Mouse (Mus musculus): ENCODE measurements around the gene Cap2.

Cap2 gene

DNA sequence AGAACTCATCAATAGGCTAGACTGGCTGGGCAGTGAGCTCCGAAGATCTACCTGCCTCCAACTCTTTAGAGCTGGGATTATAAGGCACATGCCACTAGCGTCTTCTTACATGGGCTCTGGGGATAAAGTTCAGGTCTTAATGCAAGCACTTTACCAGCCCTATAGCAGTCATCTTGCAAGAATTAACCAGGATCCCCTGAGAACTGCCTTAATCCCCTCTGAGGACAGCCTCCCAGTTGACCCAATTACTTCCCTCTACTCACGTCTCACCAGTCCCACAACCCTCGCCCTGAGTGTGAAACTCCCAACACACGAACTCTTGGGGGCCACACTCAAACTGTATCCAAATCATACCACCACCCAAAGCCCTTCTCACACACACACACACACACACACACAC, 64.3 kb downstream of the Cap2 start:
- no peak for DNase-seq (ENCODE audit: low read depth, low spot score)

GRCm38 (mm10) chr13:46569469-46569868, 67.8 kb downstream of the Cap2 start:
- no peak for DNase-seq (ENCODE audit: low read depth, low spot score)

- peak; percentile 5 for DNase-seq (ENCODE audit: low read depth, low spot score)
Measured at GRCm38 (mm10) chr13:46571141-46571592, 69.5 kb downstream of the Cap2 start.

- DNase-seq (ENCODE audit: low read depth, low spot score) = no peak
Measured at GRCm38 (mm10) chr13:46571961-46572647, 70.5 kb downstream of the Cap2 start.

DNA sequence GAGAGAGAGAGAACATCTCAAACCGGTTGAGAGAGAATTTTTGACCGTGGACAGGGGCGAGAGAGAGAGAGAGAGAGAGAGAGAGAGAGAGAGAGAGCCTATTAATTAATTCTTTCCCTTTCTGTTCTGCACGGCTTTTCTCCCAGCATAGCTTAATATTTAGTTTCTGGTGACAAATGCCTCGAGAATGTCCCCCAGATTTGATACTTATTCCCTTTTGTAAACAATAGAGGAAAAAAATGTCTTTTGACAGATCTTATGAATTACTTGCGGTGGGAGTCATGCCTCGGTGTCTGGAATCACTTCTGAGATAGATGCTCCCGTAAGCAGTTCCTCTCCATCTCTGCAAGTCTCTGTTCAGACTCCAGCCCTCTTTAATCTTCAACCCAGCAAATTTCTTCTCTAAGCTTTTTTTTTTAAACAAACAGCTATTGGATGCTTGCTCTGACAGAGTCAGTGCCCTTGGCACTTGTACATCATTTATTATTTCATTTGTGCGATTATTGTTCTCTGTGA, 71.1 kb downstream of the Cap2 start:
- no peak for DNase-seq (ENCODE audit: low read depth, low spot score)

- no peak for DNase-seq (ENCODE audit: low read depth, low spot score)
Measured at GRCm38 (mm10) chr13:46574201-46574600, 72.6 kb downstream of the Cap2 start.

GRCm38 (mm10) chr13:46574707-46575106, 73.1 kb downstream of the Cap2 start:
- DNase-seq (ENCODE audit: low read depth, low spot score) = no peak

DNA sequence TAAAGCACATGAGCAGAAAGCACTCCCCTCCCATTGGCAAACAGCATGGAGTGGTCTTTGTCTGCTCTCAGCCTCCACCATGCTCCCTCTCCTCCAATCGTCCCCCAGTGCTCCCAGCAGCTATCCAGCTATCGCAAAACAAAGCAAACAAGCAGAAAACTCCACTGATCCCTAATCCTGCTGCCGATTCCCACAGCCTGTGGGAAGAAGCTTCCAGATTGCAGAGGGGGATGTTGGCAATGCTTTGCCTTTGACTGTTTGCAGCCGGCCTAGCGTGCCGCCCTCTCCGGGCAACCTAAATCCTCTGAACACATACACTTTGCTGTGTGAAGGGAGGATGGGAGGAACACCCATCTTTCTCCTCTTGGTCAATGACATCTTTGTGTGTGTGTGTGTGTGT, 83.2 kb downstream of the Cap2 start:
- no peak for DNase-seq (ENCODE audit: low read depth, low spot score)

- DNase-seq (ENCODE audit: low read depth, low spot score) = no peak
Measured at GRCm38 (mm10) chr13:46587717-46588289, 86.2 kb downstream of the Cap2 start.

- DNase-seq (ENCODE audit: low read depth, low spot score) = no peak
Measured at GRCm38 (mm10) chr13:46588606-46589005, 87.0 kb downstream of the Cap2 start.

DNA sequence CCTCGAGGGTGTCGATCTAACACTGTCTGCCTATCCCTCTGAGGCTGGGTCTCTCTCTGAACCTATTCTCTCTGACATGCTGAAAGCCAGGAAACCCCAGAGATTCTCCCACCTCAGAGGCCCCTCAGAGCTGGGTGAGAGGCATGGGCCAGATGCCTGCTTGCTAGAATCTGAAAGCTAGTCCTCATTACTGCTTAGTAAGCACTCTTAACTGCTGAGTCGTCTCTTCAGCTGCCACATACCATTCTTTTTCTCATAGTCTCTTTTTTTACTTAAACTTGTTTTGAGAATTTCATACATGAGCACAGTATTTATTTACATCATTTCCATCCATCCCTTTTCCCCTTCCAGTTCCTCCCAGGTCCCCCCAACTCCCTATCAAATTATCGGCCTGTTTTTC, 89.2 kb downstream of the Cap2 start:
- no peak for DNase-seq (ENCODE audit: low read depth, low spot score)

- no peak for DNase-seq (ENCODE audit: low read depth, low spot score)
Measured at GRCm38 (mm10) chr13:46600694-46601093, 99.0 kb downstream of the Cap2 start.

DNA sequence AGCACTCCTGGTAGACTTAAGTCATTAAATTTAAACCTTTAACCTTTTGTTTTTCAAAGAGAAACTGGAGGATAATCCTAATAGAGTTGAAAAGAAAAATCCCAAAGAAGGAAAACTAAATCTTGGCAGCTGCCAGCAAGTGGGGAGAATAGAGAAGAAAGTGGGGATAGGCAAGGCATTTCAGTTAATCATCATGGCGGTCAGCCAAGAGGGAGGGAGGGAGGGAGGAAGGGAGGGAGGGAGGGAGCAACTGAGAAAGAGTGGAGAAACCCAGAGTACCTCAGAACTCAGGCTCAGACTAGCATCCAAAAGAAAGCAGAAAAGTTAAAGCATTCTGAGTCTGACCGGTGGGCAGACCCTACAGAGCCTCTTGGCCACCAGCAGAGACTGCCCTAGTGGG, 99.7 kb downstream of the Cap2 start:
- DNase-seq (ENCODE audit: low read depth, low spot score) = no peak

DNA sequence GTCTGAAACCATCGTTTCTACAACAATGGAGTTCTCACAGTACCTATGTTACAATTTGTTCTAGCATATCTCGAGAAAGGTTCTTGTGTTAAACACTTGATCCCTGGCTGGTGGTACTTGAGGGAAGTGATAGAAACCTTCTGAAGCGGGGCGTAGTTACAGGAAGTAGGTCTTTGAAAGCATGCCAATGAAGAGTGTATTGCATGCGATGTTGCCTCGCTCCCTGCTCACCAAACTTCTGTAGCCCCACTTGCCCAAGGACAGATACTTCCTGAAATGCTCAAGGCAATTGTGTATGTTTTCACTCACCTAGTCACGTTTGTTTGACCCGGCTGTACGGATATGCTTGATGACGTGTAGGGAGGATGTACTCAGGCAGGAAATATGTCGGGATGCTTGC, 101.0 kb downstream of the Cap2 start:
- DNase-seq (ENCODE audit: low read depth, low spot score) = no peak

DNA sequence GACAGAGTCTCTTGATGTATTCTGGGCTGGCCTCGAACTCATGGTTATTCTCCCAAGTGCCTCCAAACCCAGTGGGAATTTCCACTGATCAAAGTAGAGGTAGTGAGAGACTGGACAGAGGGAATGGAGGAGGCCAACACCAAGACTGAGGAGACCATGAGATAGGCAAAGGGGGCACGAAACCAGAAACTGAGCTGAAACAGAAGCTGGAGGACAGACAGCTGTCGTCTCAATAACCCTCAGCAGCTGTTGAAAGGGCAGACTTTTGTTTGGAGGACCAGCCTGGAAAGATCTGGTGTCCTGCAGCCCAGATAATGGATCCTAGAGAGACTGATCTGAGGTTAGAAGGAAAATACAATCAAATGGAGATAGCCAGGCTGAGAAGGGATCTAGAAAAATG, 109.4 kb downstream of the Cap2 start:
- no peak for DNase-seq (ENCODE audit: low read depth, low spot score)

DNA sequence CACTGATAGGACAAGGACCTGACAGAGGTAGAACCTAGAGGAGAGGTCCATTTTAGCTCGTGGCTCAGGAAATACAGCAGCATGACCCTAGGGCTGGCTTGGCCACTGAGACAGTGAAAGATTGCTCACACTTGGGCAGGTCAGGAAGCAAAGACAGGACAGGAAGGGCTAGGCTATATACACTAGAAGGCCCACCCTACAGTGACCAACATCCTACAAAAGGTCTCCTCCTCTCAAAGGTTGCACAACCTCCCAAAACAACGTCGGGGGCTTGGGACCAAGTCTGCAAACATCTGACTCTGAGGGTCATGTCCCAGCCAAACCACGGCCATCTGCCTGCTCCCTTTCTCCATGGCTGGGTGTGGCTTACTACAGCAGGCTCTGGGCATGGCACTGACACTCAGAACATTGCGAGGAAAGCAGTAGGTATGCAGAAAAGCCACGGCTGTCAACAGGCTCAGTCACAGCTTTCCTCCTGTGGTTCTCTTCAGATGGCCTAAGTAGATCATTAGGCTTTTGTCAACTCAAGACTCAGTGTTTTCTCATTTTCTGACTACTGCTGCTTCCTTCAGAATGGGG, 112.1 kb downstream of the Cap2 start:
- DNase-seq (ENCODE audit: low read depth, low spot score) = no peak

DNA sequence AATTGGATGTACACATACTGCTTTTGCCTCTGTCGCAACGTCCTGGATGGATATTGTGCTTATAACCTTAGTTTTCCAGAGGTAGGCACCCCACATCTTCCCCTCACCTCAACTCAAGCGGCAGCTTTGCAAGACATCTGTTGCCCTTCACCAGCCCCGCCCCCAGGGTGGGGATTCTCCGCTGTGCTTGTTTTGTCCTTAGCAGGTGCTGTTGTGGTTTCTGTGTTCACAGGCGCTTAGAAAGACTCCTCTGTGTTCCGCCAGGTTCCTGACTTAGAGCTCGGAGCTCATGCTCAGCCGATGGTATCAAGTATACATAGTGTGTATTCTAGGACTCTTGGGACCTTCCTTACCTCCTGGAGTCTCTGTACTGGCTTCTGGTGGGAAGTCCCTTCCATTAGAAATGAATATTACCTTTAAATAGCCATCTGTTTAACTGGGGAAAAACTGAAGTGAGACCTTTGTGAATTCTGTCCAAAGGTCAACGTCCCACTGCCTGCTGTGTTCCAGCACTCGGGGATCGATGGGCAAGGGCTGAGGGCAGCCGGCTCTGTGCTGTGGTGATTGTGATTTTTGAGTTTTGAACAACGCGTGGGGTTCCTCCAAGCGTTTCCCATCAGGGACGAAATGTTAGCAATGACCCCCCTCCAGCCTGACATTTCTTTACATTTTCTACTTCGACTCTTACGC, 115.2 kb downstream of the Cap2 start:
- DNase-seq (ENCODE audit: low read depth, low spot score) = no peak

DNA sequence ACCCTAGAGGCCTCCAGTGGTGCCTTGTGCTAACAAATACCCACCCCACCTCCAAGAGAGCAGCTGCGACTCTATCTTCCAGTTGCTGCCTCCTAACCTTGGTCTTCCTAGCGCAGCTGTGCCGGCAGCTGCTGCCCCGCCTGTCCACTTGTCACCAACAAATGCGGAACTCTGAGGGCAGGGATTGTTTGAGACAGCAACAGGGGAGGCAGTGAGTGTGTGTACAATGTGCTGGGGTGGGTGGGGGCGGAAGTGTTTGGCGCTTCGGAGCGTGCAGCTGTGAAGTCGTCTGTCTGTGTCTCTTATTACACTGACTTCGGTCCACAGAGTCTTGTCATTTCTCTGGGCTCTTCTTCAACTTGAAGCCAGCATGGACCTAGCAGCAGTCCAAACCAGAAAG, 118.0 kb downstream of the Cap2 start:
- no peak for DNase-seq (ENCODE audit: low read depth, low spot score)

GRCm38 (mm10) chr13:46620964-46621757, 119.5 kb downstream of the Cap2 start:
- no peak for DNase-seq (ENCODE audit: low read depth, low spot score)

DNA sequence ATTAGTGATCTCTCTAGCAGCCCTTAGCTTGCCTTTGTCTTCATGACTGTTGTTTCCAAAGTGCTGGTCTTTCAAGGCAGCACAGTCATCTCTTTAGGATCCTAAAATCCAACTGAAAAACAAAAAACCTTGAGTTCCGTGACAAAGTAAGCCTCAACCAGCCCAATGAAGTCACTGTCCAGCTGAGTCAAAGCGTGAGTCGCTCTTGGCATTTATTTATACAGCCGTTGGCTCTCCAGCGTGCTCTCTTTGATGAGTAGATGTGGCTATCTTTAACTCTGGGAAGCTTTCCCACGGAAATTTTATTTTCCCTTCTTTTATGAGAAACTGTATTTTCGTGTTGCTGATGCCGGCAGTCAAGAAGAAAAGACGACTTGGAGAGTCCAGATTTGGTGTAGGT, 125.0 kb downstream of the Cap2 start:
- DNase-seq (ENCODE audit: low read depth, low spot score) = no peak

DNA sequence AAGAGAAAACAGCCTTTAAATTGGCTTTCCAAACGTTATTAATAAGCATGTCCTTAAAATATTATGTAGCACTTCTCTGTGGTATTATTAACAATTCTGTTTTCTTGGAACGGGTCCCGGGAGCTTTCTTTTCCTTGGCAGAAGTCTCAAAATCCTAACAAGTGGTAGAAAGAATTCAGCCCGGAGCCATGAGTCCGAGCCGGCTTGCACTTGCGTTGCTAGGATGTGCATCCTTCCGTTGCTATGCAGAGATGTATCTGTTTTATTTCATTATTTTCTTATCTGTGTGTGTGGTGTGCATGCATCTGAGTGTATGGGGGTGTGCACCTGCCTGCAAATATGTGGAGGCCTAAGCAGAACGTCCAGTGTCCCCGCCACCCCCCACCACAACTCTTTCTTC, 126.2 kb downstream of the Cap2 start:
- DNase-seq (ENCODE audit: low read depth, low spot score) = no peak

DNA sequence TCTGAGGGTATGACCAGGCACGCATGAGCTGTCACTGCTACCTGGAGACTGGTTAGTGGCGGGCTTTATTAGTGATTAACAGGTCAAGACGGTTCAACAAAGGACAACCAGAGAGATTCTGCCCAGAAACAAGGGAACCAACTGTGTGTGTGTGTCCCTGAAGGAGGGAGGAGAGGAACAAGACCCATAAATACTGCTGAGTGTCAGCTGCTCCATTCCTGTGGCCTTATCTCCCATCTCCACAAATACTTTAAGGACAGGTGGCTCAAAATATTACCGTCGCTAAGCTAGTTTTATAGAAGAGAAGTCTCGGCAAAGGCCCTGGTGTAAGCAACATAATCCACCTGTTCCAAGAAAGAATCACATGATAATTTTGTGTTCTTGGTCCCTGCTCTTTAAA, 127.7 kb downstream of the Cap2 start:
- no peak for DNase-seq (ENCODE audit: low read depth, low spot score)
